Mouse (Mus musculus) CH12.LX (cell line): ENCODE data around the gene Dnajb1. TPM values are rescaled to one million over a fixed set of nuclear protein-coding genes. Genes with fewer than 3 reads are reported as not detected.

Experiments
- DNase-seq: peaks from one replicate; pipeline ENCODE4 v3.0.0-alpha.2; 2013; ENCODE audit errors: extremely low read depth
- H3K27ac ChIP-seq: 2 replicates; pipeline ENCODE4 v1.5.1; 2012; ENCODE audit warnings: low read depth, mild to moderate bottlenecking, control low read depth, moderate library complexity; ENCODE audit not compliant: insufficient read depth
- H3K27me3 ChIP-seq: replicated peaks from 2 replicates; pipeline ENCODE3; 2012; ENCODE audit warnings: inconsistent platforms
- H3K36me3 ChIP-seq, 2 experiments: replicated peaks in 1 of 2; 2 replicates each; pipeline versions ENCODE3 to v1.6.1; 2012; ENCODE audit warnings: inconsistent platforms in 1 of 2, low read length in 1 of 2, mild to moderate bottlenecking in 1 of 2, mixed read lengths in 1 of 2, moderate library complexity in 1 of 2; ENCODE audit not compliant: control insufficient read depth in 1 of 2, insufficient read depth in 1 of 2
- H3K4me1 ChIP-seq, 2 experiments: 2 replicates each; pipeline ENCODE4 v1.6.1; 2012; ENCODE audit warnings: inconsistent platforms in 1 of 2, moderate library complexity in 1 of 2; ENCODE audit not compliant: insufficient read depth in 2 of 2, control insufficient read depth in 1 of 2
- H3K4me2 ChIP-seq: 2 replicates; pipeline ENCODE4 v1.6.1; 2012; ENCODE audit warnings: low read depth, mild to moderate bottlenecking, control low read depth; ENCODE audit not compliant: poor library complexity, insufficient read depth, severe bottlenecking
- H3K4me3 ChIP-seq, 3 experiments: fragments of 150-350 bp in 1 of 3; sonication (generic) in 1 of 3; replicated peaks in 1 of 3; 2 replicates each; pipeline versions ENCODE3 to v1.5.1; 2011 to 2012; ENCODE audit warnings: low read depth in 2 of 3, low read length in 2 of 3, mild to moderate bottlenecking in 2 of 3, moderate library complexity in 2 of 3, control low read depth in 1 of 3, improper control_type of control experiment in 1 of 3, inconsistent platforms in 1 of 3, mixed read lengths in 1 of 3; ENCODE audit not compliant: poor library complexity in 1 of 3
- H3K79me2 ChIP-seq: replicated peaks from 2 replicates; pipeline ENCODE4 v1.6.1; 2012; ENCODE audit warnings: mild to moderate bottlenecking, moderate library complexity; ENCODE audit not compliant: control insufficient read depth, poor library complexity, insufficient read depth, severe bottlenecking; ENCODE audit errors: extremely low read depth
- H3K9ac ChIP-seq: 2 replicates; pipeline ENCODE4 v1.6.1; 2012; ENCODE audit warnings: low read depth, mild to moderate bottlenecking, control low read depth, moderate library complexity; ENCODE audit not compliant: insufficient read depth
- H3K9me3 ChIP-seq: replicated peaks from 2 replicates; pipeline ENCODE3; 2012; ENCODE audit warnings: low read length, inconsistent platforms, mixed read lengths
- BHLHE40 ChIP-seq: IDR thresholded peaks from 2 replicates; pipeline ENCODE4 v1.6.1; 2011; ENCODE audit warnings: mild to moderate bottlenecking, low read depth, low read length, improper control_type of control experiment
- CHD2 ChIP-seq: IDR thresholded peaks from 2 replicates; pipeline ENCODE4 v1.6.1; 2011; ENCODE audit warnings: low read length, improper control_type of control experiment
- E2F4 ChIP-seq: IDR thresholded peaks from 2 replicates; pipeline ENCODE4 v1.6.1; 2011; ENCODE audit warnings: low read depth, low read length, improper control_type of control experiment; ENCODE audit not compliant: insufficient replicate concordance
- ELF1 ChIP-seq: IDR thresholded peaks from 2 replicates; pipeline ENCODE4 v1.6.1; 2014; ENCODE audit warnings: low read depth, mild to moderate bottlenecking, inconsistent platforms, low read length, improper control_type of control experiment
- JUN ChIP-seq: IDR thresholded peaks from 2 replicates; pipeline ENCODE4 v1.6.1; 2011; ENCODE audit warnings: low read depth, mild to moderate bottlenecking, low read length, improper control_type of control experiment, moderate library complexity; ENCODE audit not compliant: insufficient read depth
- JUND ChIP-seq: conservative IDR thresholded peaks from 2 replicates; pipeline ENCODE4 v1.6.1; 2011; ENCODE audit warnings: low read depth, low read length, improper control_type of control experiment
- MAFK ChIP-seq: IDR thresholded peaks from 2 replicates; pipeline ENCODE4 v1.6.1; 2011; ENCODE audit warnings: low read length, improper control_type of control experiment; ENCODE audit not compliant: insufficient replicate concordance
- MAX ChIP-seq: IDR thresholded peaks from 2 replicates; pipeline ENCODE4 v1.6.1; 2011; ENCODE audit warnings: low read length, improper control_type of control experiment
- MAZ ChIP-seq: IDR thresholded peaks from 2 replicates; pipeline ENCODE4 v1.6.1; 2012; ENCODE audit warnings: low read depth, mild to moderate bottlenecking, inconsistent platforms, low read length, improper control_type of control experiment, moderate library complexity
- MXI1 ChIP-seq: IDR thresholded peaks from 2 replicates; pipeline ENCODE4 v1.6.1; 2011; ENCODE audit warnings: mild to moderate bottlenecking, low read depth, low read length, improper control_type of control experiment
- NELFE ChIP-seq: IDR thresholded peaks from 2 replicates; pipeline ENCODE4 v1.6.1; 2011; ENCODE audit warnings: low read depth, low read length, improper control_type of control experiment
- NRF1 ChIP-seq: IDR thresholded peaks from 2 replicates; pipeline ENCODE4 v1.6.1; 2014; ENCODE audit warnings: low read depth, mild to moderate bottlenecking, inconsistent platforms, low read length, improper control_type of control experiment, moderate library complexity
- POLR2A ChIP-seq: IDR thresholded peaks from 2 replicates; pipeline ENCODE4 v1.6.1; 2011; ENCODE audit warnings: low read depth, mild to moderate bottlenecking, improper control_type of control experiment, low read length
- RAD21 ChIP-seq: IDR thresholded peaks from 2 replicates; pipeline ENCODE4 v1.6.1; 2011; ENCODE audit warnings: low read depth, mild to moderate bottlenecking, low read length, improper control_type of control experiment, moderate library complexity
- RCOR1 ChIP-seq: conservative IDR thresholded peaks from 2 replicates; pipeline ENCODE4 v1.6.1; 2012; ENCODE audit warnings: low read depth, mild to moderate bottlenecking, inconsistent platforms, low read length, improper control_type of control experiment
- UBTF ChIP-seq: IDR thresholded peaks from 2 replicates; pipeline ENCODE4 v1.6.1; 2012; ENCODE audit warnings: low read depth, mild to moderate bottlenecking, inconsistent platforms, low read length, improper control_type of control experiment, moderate library complexity
- ZKSCAN1 ChIP-seq: IDR thresholded peaks from 2 replicates; pipeline ENCODE4 v1.6.1; 2012; ENCODE audit warnings: low read depth, inconsistent platforms, low read length, improper control_type of control experiment, borderline replicate concordance
- ZMIZ1 ChIP-seq: IDR thresholded peaks from 2 replicates; pipeline ENCODE4 v1.6.1; 2012; ENCODE audit warnings: low read depth, mild to moderate bottlenecking, inconsistent platforms, low read length, improper control_type of control experiment
- dilution Hi-C: fragments of 300-500 bp; cut with MboI; formaldehyde crosslinking; loops from 2 replicates; pipeline ENCODE4 v1.14.3; 2020; ENCODE audit warnings: low sequenced_read_pairs; ENCODE audit not compliant: extremely low pct_unique_long_range_greater_than_20kb, extremely low pct_ligation_motif_present
- in situ Hi-C: fragments of 300-500 bp; cut with MboI; formaldehyde crosslinking; loops from 3 replicates; pipeline ENCODE4 v1.14.3; 2019; ENCODE audit warnings: low sequenced_read_pairs, low pct_ligation_motif_present, low pct_unique_long_range_greater_than_20kb, mixed read lengths
- polyA plus RNA-seq: library from polyadenylated mRNA; unstranded; fragments of >175 nt; gene quantifications from 2 replicates; pipeline ENCODE4 v1.2.1, GENCODE M21; 2012; ENCODE audit warnings: low read depth; ENCODE audit not compliant: insufficient read length
- total RNA-seq, 2 experiments: library from RNA; depleted of rRNA; stranded (reverse); fragments of 300-350 nt in 1 of 2; fragments of >200 nt in 1 of 2; gene quantifications; 2 replicates each; pipeline ENCODE4 v1.2.3; 2012 to 2014

Dnajb1 gene
- total and polyA plus RNA-seq, 3 experiments = 24.9 to 30.9 (median 30.7) TPM

- no peak for DNase-seq
- H3K36me3 ChIP-seq = peaks cover 27 to 67% of the 10 kb centered on the region in 2 experiments
- in situ Hi-C loops (no loop called here), dilution Hi-C loops (no loop called here)
- no peaks in the 10 kb centered on the region for H3K9me3 ChIP-seq
- peaks cover 32% of the 10 kb centered on the region for H3K79me2 ChIP-seq
- TF ChIP-seq MAX = no peak
- TF ChIP-seq ZKSCAN1 = no peak
- no peak for TF ChIP-seq NELFE
- no peak for TF ChIP-seq MAZ
- no peak for TF ChIP-seq MXI1
- TF ChIP-seq JUND = no peak
- no peak for TF ChIP-seq NRF1
- no peak for TF ChIP-seq MAFK
- TF ChIP-seq BHLHE40 = no peak
- TF ChIP-seq RAD21 = no peak
- TF ChIP-seq POLR2A = no peak
- TF ChIP-seq CHD2 = no peak
- no peak for TF ChIP-seq ZMIZ1
- TF ChIP-seq ELF1 = no peak
- no peak for TF ChIP-seq RCOR1
- TF ChIP-seq JUN = no peak
- TF ChIP-seq UBTF = no peak
- no peak for TF ChIP-seq E2F4
- peak overlapping the region; percentile 93; the same call in 1 of the 2 replicates for H3K4me2 ChIP-seq
- no peak overlapping the region for H3K9ac ChIP-seq
- no peak overlapping the region for H3K4me3 ChIP-seq
- peak overlapping the region; percentile 69 for H3K27ac ChIP-seq
- H3K27me3 ChIP-seq = no peaks in the 10 kb centered on the region
- H3K4me1 ChIP-seq = peaks cover 37 to 73% of the 10 kb centered on the region in 2 experiments
These were observed 36.2 kb upstream of the Dnajb1 start for GRCm38 (mm10) chr8:83571791-83572190.

DNA sequence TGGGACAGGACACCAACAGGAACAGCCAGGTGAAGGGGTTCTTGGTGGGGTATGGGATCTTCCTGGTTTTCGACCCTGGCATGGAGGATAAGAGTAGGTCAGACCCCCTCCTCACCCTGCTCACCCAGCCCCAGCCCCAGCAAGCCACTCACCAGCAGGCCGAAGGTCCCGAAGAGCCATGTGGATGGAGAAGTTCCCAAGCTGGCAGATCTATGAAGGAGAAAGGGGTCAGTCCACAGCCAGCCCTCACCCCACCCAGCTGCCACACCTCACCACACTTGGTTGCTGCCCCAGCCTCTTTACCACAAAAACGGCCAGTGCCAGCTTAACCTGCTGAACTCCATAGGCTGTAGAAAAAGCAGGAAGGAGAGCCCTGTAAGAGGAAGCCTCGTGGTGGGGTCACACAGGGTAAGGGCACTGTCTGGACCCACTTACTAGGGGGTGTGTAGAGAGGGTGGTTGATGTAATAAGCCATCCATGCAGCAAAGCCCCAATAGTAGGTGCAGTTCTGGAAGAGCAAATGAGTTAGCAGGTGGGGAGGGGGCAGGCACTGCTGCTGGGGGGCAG lies 35.7 kb upstream of the Dnajb1 start:
- H3K9ac ChIP-seq = peak overlapping the region; percentile 42
- H3K4me2 ChIP-seq = peak overlapping the region; percentile 93
- H3K4me1 ChIP-seq = peaks cover 37 to 72% of the 10 kb centered on the region in 2 experiments
- dilution Hi-C loops = no loop called here
- in situ Hi-C loops = no loop called here
- H3K27ac ChIP-seq = peak overlapping the region; percentile 69
- peaks cover 28% of the 10 kb centered on the region for H3K79me2 ChIP-seq
- peak overlapping the region in 2 of 3 experiments; percentile 49 to 51 for H3K4me3 ChIP-seq
- H3K27me3 ChIP-seq = no peaks in the 10 kb centered on the region
- TF ChIP-seq ZMIZ1 (peak; percentile 12; the same call in 1 of the 2 replicates), UBTF (no peak)
- DNase-seq = no peak
- H3K9me3 ChIP-seq = no peaks in the 10 kb centered on the region
- peaks cover 27 to 72% of the 10 kb centered on the region in 2 experiments for H3K36me3 ChIP-seq
